Mouse (Mus musculus) thymus, postnatal 14 days (tissue): ENCODE data around the gene Chrd.

Experiments used
- DNase-seq: peaks from one replicate; pipeline ENCODE4 v3.0.0; 2021

Gene Chrd

DNA sequence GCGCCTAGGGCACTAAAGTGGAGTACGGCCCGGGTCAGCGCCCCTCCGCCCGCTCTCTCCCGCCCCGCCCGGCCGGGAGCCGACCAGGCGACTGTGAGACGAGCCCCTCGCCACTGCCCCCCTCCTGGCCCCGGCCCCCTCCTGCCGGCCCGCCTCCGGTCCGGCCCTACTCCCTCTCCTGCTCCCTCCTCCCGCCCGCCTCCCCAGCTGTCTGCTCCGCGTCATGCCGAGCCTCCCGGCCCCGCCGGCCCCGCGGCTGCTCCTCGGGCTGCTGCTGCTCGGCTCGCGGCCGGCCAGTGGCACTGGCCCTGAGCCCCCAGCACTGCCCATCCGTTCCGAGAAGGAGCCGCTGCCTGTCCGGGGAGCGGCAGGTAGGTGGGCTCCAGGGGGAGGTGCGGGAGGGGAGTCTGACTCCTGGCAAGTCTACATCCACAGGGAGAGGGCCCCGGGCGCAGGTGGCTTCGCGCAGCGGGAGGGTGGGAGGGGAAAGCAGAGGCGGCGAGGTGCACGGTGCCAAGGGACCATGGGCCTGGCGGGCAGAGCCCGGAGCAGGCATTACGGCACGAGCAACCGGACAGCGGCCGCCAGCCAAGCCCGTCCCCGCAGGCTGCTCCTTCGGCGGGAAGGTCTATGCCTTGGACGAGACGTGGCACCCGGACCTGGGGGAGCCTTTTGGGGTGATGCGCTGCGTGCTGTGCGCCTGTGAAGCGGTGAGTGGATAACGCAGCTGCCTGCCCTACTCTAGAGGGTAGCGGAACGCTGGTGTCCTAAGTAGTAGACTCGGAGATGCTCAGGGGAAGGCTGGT lies at the start of gene Chrd:
Gene Chrd (plus strand): TSS at position 203 of the 806 bp plus-strand sequence.
- DNase-seq, result no peak

DNA sequence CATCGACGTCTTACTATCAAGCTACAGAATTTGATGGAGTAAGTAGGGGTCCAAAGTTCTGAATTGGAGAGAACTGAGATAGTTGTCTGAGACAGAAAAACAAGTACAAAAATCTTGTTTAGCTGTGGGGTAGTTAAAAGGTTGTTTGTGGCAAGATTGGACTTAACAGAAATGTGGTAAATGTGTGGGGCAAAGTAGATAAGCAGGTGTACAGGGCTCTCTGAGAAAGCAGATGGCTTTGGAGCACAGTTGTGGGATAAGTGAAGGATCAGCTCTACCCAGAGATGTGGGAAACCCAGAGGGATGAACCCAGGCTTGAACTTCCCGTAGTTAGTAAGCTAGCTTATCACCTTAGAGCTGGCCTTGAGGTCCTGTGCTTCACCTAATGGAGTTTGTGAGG lies 42.2 kb upstream of the Chrd start:
- no peak for DNase-seq

DNA sequence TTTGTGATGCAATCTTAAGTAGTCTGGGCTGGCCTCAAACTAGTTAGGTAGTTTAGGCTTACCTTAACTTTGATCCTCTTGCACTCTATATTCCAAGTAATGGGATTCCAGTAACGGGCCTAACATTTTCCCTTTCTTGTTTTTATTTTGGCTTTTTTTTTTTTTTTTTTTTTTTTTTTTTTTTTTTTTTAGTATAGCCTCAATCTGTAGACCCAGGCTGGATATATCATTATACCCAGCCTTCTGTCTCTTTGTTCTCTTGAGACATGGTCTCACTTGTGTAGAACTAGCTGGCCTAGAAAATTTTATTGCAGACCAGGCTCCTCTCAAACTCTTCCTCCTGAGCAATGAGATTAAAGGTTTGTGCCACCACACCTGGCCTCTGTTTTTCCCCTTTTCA lies 41.3 kb upstream of the Chrd start:
- no peak for DNase-seq

DNA sequence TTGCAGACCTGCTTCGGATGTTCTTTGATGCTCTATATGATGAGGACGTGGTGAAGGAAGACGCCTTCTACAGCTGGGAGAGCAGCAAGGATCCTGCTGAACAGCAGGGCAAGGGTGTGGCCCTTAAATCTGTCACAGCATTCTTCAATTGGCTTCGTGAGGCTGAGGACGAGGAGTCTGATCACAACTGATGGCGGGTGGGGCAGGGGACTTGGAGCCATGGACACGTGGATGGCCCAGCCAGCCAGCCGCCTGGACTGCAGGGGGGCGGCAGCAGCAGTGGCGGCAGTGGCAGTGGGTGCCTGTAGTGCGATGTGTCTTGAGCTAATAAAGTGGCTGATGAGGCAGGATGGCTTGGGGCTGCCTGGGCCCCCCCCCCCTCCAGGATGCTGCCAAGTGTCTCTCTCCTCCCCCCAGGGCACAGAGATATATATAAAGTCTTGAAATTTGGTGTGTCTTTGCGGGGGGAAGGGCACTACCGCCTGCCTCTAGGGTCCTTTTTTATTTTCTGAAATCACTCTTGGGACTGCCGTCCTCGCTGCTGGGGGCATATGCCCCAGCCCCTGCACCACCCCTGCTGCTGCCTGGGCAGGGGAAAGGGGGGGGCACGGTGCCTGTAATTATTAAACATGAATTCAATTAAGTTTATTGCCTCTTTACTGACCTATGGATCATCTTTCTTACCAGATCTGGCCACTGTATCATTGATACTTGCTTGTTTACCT lies 40.5 kb upstream of the Chrd start:
- no peak for DNase-seq

DNA sequence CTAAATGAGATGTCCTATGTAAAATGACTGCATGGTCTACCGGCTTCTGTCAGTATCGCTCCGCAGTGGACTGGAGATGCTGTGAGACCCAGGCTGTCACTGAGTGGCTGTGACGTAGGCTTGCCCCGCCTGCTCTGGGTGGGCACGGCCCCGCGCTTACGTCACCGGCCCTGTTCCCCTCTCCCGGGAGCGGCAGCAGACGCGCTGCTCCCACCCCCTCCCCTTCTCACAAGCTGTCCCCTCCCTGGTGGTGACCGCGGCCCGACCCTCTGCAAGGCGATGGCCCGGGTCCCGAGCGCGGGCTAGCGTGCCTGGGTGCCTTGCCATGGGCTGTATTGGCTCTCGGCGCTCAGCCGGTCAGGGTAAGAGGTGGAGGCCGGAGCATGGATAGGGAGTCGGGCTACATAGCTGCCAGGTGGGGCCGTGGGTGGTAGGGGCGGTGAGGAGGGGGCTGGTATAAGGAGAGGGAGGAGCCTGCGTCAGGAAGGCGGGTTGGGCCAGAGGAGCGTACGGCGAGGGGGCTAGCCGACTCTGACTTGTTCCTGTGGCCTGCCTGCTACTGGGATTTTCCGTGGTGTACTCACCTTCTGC lies 39.7 kb upstream of the Chrd start, which contains the start of gene Fam131a:
Gene Fam131a (plus strand): TSS at position 131 of the 591 bp plus-strand sequence.
- DNase-seq, result peak; percentile 88

DNA sequence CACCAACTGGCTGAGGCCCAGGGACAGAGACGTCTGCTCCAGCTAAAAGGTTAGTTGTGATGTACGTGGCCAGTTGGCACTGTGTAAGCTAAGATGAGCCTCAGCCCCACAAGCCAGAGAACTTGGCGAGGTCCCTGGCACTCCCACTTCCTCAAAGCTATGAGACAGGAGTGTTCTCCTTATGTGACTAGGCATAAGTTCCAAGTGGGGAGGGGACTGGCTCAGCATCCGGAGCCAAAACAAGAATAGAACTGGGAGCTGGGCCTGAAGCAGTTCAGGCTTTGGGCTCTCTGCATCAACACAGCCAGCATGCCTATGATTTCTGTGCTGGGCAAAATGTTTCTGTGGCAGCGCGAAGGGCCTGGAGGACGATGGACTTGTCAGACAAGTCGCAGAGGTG lies 38.1 kb upstream of the Chrd start:
- no peak for DNase-seq

DNA sequence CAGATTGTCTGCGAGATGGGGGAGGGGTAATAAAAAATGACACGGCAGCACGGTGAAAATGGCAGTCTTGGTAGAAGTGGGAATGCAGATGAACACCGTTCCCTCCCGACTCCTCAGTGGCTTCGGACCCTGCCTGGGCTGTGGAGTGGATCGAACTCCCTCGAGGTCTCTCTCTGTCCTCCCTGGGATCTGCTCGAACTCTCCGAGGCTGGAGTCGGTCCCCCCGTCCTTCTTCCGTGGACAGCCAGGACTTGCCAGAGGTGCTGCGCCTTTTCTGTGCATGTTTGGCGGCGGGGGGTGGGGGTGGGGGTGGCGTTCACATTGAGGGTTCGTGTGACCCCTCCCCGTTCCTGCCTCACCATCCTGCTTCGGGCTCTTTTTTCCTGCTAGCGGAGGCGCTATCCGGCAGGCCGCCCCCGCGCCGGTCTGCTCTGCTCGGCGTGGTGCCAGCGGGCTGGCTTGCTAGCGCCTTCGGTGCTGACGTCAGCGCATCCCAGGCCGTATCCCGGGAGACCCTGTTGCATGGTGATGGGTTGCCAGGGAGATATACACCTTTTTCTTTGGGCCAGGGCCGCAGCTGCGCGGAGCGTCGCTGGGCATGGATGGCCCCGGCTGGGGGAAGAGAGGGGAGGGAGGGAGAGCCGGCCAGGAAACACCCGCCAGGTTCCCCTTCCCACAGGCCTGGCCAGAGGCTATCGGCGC lies 37.2 kb upstream of the Chrd start:
- no peak for DNase-seq

DNA sequence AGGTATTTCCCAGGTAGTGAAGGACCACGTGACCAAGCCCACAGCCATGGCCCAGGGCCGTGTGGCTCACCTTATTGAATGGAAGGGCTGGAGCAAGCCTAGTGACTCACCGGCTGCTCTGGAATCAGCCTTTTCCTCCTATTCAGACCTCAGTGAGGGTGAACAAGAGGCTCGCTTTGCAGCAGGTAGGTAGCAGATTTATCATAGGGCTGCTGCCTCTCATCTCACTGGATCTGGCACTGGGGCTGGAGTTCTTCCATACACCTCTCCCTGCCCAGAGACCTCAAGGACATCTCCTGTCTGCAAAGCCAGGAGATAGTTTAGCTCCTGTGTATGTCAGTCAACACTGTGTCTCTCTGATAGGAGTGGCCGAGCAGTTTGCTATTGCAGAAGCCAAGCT lies 33.7 kb upstream of the Chrd start:
- no peak for DNase-seq

DNA sequence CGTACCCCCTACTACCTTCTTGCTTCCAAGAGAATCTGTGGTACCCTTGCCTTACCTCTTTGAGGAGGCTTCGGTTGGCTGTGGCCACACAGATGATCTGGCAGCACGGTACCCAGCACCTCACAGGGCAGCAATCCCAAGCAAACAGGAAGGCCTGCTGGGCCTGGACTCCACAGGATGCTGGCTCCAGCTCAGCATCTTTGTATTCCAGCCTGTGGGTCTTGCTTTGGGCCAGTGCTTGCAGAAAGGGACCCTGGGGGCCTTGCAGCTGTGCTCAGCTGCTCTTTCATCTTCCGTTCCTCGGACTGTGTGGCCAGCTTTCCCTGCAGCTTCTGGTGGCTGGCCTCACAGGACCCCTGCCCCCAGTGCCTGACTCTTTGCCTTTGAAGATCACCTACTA lies 32.9 kb upstream of the Chrd start:
- DNase-seq, result no peak

DNA sequence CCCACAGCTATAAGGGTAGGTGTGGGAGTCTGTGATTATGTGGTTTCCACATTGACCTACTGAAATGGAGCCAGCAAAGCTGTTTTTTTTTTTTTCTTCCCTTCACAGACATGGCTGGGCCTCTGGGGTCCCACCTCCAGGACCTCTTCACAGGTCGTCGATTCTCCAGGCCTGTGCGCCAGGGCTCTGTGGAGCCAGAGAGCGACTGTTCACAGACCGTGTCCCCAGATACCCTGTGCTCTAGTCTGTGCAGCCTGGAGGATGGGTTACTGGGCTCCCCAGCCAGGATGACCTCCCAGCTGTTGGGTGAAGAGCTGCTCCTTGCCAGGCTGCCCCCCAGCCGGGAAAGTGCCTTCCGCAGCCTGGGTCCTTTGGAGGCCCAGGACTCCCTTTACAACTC lies 31.6 kb upstream of the Chrd start:
- no peak for DNase-seq

DNA sequence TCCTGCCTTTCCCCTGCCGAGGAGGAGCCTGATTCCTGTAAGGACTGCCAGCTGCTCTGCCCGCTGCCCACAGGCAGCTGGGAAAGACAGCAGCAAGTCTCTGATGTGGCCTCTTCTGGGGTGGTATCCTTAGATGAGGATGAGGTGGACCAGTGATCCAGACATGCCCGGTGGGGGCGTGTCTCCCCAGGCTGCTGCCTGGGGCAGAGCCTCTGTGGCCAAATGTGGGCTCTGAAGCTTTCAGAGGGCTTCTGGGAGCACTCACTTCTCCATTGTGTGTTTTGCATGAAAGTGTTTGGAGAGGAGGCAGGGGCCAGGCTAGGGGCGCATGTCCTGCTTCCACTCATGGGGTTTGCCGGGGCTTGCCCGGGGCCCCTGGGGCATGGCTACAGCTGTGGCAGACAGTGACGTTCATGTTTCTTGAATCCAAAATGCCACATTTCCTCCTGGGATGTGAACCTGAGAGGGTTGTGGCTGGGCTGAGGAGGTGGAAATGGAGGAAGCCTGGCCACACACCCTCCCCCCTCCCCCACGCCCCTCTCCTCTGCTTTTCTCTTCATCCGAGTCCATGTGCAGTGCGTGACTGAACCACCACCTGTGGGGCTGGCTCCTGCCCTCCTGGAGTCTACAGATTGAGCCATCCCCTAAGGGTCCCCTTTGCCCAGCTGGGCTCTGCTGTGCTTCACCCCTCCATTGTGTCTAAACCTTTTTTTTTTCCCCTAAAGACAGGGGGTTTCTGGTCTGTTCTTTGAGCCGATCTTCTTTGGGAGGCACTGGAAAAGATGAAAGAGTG lies 31.0 kb upstream of the Chrd start:
- DNase-seq, result no peak

DNA sequence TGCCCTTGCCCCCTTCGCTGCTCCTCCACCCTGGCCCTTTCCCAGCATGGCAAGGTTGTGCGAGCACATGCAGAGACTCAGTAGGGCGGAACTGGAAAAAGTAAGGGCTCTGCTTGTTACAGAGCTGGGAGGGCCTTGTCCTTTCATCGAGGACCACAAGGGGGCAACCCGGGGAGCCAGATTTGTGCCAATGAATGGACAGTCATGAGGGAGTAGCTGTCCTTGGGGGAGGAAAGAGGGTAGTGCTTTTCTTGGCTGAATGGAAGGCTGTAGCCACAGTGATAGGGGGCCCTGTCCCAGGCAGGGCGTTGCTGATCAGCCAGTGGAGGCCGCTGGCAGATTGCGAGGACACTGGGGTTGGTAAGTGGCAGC lies 30.4 kb upstream of the Chrd start:
- peak; percentile 60 for DNase-seq

DNA sequence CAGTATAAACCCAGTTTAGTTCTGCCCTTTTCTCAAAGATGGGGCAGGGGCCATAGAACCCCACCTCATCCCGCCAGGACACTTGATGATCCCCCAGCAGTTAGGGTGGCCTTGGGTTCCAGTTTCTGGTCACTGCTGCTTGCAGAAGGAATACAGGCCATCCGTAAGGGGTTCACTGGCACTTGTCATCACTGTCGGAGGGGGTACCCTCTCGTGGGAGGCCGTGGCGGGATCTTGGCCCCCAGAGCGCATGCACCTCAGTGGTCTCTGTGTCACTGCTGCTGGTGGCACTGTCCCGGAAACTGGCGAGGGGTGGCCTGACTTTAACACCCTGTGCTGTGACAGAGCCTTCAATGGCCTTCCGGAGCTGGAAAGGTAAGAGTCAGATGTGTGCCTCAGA lies 29.9 kb upstream of the Chrd start:
- DNase-seq, result no peak

DNA sequence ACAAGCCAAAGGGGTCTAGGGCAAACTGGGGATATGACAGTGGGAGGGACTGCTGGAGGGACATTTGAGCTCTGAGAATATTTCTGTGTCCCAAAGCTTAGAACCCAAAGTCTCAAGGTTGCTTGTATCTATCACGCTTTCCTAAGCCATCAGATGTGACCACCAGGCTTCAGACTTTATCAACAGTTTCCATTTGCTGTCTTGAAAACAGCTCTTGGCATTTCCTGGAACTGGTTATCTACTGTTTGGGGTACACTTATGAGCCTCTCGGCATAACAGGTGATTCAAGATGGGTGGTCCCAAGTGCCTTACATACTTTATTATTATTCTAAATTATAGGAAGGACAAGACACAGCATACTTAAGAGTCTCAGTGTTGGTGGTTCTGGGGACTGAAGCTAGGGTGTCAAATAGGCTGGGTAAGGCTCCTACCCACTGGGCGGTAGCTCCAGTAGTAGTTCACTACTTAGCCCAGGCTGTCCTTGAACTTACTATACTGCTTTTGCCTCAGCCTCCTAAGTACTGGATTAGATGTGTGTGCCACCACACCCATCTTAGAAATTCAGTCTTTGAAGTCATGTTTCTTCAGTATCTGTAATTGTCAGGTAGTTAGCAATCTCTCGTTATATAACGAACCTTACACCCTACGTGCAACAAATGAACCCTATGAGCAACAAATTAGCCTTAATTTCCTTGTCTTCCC lies 29.1 kb upstream of the Chrd start:
- DNase-seq, result no peak

DNA sequence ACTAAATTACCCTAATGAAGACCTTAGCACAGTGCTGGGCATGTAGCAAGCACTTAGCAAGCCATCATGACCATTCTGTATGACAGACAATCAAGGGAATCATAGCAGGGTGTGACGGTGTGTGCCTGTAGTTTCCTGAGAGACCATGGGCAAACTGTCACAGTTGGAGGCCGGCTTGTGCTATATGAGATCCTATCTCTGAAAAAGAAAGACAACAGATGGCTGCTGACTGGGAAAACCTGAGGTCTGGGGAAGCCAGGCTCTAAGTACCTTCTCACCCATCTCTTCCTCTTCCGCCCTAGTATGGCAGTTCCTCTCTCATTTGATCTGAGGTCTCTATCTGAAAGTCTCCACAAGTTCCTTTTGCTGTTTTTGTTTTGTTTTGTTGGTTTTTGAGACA lies 27.1 kb upstream of the Chrd start:
- no peak for DNase-seq

DNA sequence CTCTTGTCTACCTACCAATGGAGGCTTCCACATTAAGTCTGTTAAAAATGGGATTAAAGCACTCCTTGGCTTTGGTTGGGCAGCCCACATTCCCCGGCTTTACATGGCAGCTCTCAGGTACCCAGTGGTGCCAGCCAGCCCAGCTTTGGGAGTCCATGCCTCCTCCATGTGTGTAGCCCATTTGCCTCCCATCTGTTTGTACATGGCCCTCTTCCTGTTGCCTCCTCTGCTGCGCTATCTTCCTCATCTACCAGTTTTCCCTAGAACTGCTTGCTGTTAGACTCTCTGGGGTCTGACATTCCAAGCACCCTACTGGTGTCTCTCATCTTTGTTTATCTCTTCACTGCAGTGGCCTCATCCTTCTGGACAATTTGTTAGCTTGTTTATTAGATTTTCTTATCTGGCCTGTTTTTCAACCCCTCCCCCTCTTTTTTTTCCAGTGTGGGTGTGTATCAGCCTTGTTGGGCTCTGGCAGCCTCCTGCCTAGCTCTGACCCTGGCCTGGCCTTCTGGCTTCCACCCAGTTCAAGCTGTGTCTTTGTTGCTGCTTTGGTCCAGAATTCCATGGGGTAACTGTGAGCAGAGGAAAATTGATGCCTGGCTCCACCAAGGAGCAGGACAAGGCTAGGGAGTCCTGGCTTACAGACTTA lies 26.4 kb upstream of the Chrd start:
- DNase-seq, result no peak

DNA sequence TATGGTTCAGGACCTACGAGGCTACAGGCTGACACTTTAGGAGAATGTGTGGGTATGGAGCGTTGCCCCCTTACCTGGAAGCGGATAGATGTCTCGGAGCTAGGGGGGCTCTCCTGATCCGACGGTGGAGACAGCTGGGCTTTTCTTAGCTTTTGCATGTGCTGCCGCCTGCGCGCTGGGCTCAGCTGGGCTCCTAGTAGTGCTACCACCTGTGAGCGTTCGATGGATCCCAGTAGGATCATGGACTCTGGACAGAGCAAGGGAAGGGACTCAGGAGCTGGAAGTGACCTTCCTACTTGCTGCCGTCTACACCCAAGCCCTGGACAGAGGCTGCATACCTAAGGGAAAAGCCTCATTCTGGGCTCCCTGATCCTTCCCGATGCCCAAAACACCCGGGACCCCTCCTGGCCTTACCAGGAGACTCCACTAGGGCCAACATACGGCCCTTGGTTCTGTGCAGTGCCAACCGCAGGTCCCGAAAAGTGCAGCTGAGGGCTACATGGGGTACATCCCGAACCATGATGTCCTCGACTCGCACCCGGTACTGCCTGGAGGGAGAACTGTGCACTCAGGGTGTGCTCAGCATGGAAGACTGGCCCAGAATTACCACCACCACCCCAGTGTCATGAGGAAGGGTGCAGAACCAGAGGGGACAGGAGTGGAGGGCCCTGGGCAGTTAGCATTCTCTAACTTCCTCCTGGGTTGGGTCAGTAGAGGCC lies 24.5 kb upstream of the Chrd start:
- DNase-seq, result no peak

DNA sequence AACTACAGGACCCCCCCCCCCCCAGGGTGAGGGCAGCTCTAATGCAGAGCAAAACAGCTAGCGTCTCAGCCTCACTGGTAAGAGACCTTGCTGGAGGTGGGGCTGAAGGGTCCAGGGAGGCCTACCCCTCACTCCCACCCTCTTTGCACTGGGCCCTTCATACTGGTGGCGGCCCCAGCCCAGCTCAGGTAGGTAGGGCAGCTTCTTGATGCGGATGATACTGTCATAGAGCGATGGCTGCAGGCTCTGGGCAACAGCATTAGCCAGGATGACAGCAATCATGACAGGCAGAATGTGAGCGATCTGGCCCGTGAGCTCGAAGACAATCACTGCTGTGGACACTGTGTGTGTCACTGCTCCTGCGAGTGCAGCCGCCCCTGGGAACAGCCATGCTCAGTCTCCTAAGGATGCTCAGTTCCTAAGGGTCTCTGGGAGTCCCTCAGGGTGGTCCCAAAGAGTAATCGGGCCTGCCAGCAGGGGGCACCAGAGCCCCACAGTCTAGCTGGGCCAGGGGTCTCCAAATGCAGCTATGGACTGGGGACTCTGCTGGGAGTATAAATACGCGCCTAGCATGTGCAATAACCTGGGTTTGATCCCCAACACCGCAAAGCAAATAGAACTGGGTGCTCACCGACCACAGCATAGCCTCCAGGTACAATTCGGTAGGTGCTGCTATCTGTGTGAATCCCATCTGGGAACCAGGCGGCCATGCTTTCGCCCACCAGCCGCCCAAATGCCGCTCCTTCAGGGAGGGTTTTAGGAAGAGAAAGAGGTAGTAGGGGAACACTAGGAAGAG lies 23.8 kb upstream of the Chrd start:
- DNase-seq, result peak; percentile 82

DNA sequence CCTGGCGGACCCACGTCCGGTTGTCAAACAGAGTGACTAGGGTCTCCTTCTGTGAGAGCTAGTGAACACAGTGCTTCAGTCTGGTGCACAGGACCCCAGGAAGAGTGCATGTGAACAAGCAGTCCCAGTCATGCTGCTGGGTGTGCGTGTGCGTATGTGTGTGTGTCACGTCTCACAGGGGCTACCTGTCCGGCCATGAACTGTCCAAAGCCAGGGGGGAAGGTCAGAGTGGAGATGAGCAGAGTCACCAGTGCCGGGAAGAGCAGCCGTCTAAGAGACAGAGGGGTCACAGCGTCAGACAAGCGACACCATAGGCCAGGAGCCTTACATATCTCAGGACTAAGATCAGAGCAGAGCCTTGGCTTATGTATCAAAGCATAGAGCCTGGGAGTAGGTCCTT lies 22.6 kb upstream of the Chrd start:
- no peak for DNase-seq

DNA sequence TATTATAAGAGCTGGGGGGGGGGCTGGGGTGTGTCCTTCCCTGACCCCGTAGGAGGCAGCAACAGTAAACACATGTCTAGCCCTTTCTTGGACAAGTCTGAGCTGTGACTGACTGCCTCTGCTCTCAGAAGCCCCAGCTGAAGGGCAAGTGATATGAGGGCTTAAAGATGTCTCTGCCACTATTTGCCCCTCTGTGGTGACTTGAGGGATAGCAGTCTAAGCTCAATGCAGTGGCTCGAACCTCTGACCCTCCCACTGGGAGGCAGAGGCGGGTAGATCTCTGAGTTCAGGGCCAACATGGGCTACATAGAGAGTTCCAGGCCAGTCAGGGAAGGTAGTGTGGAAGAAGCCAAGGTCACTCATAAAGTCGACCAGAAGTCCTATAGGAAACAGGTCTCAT lies 22.1 kb upstream of the Chrd start:
- no peak for DNase-seq
